Mouse (Mus musculus) bone marrow, adult 2 months (tissue): ENCODE results near the gene Per1.

ENCODE experiments used
- CTCF ChIP-seq: fragments of 200-500 bp; IDR thresholded peaks from 2 replicates; pipeline ENCODE4 v1.5.1; 2011; ENCODE audit warnings: low read length, control low read depth; ENCODE audit not compliant: control insufficient read depth, insufficient read depth
- POLR2A ChIP-seq: fragments of 200-500 bp; IDR thresholded peaks from 2 replicates; pipeline ENCODE4 v1.6.1; 2011; ENCODE audit warnings: low read depth, mild to moderate bottlenecking, control low read depth, low read length, borderline replicate concordance; ENCODE audit not compliant: control insufficient read depth

DNA sequence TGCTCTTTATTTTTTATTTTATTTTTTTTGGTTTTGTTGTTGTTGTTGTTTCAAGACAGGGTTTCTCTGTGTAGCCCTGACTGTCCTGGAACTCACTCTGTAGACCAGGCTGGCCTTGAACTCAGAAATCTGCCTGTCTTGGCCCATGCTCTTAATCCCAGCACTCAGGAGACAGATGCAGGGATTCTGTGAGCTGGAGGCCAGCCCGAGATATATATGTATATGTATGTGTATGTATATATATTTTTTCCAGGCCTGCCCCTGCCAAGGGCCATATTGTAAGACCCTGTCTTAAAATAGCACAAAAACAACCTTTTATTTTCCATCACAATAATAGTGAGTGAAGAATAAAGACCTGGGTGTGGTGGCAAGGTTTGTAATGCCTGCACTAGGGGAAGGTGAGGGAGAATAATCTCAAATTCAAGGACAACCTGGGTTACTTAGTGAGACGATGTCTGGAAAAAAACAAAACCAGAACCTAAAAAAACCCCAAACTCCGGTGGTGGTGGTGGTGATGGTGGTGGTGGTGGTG is 29.6 kb upstream of the Per1 start:
- no peak for TF ChIP-seq CTCF
- TF ChIP-seq POLR2A, result no peak
